In the genomic region with DNA sequence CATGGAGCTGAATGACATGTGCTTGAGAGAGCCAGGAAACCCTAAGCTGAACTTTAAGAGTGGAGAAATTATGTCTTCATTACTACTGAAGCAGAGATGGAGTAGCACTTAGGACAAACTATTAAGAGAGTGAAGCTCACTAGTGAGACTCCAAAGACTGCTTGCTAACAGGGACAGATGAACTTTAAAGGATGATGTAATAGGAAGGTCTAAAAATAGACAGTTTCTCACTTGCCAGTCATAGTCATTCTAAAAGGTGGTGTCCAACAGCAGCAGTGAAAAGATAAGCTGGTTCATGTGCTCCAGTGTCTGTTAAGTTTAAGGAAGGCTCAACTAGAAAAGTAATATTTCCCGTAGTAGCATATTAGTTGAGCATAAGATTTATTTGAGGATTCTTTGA, we compare ENCODE assay signal across 10 mouse cellular contexts. TPM values are rescaled to one million over a fixed set of nuclear protein-coding genes. Genes with fewer than 3 reads are reported as not detected.
DNase-seq lines count a peak whose midpoint lies in the region; ATAC-seq lines count a peak whose summit lies in the region.
"Had no signal": no experiment of that assay in that cellular context is flagged by ENCODE, and none has a peak within 500 bp of the region (broad histone marks: within the 10 kb centered on the region; RNA-seq: fewer than 3 reads in every experiment).

No protein-coding gene starts in this region.

- no peak overlapping the region for H3K4me2 ChIP-seq in neural tube, embryonic 15.5 days
- no peak overlapping the region for H3K4me2 ChIP-seq in forebrain, embryonic 16.5 days (ENCODE audit: low read length)
- H3K4me2 ChIP-seq: embryonic facial prominence, embryonic 13.5 days; neural tube, embryonic 13.5 days had no signal

- H3K9ac ChIP-seq in neural tube, embryonic 15.5 days (replicated peaks): no peak overlapping the region
- no peak overlapping the region for H3K9ac ChIP-seq in forebrain, embryonic 16.5 days (replicated peaks; ENCODE audit: low read depth, low read length)
- H3K9ac ChIP-seq: embryonic facial prominence, embryonic 13.5 days; neural tube, embryonic 13.5 days had no signal

- intact Hi-C loops in heart, postnatal 25 days (cut with DNase I): loop anchor here (1.0 kb wide), 1 partner anchor 16 kb away; the partner anchor contains the start of gene Picalm

- no peak overlapping the region for H3K27ac ChIP-seq in neural tube, embryonic 15.5 days (replicated peaks)
- H3K27ac ChIP-seq in forebrain, embryonic 16.5 days (ENCODE audit: low read length): no peak overlapping the region
- H3K27ac ChIP-seq: embryonic facial prominence, embryonic 13.5 days; neural tube, embryonic 13.5 days had no signal

- H3K4me1 ChIP-seq in neural tube, embryonic 15.5 days: peaks cover 11% of the 10 kb centered on the region
- peaks cover 7% of the 10 kb centered on the region for H3K4me1 ChIP-seq in forebrain, embryonic 16.5 days (replicated peaks; ENCODE audit: control insufficient read depth, insufficient read depth, low read length)

- DNase-seq in heart, adult 11 months: peak; percentile 82
- DNase-seq in heart, postnatal 25 days (ENCODE audit: low spot score): no peak
- peak; percentile 46 to 63 for DNase-seq in heart, adult 9 months (ENCODE audit: low spot score in 2 of 2)
- no peak for DNase-seq in thymus, postnatal 4 days

- H3K9me3 ChIP-seq in neural tube, embryonic 15.5 days (replicated peaks): no peaks in the 10 kb centered on the region
- H3K9me3 ChIP-seq in forebrain, embryonic 16.5 days (ENCODE audit: control insufficient read depth, low read length): no peaks in the 10 kb centered on the region
- H3K9me3 ChIP-seq: embryonic facial prominence, embryonic 13.5 days; neural tube, embryonic 13.5 days had no signal

- WGBS in neural tube, embryonic 15.5 days: 85% methylated on average over 1 of the region's 1 CpGs
- WGBS in forebrain, embryonic 16.5 days: 92% methylated on average over 1 of the region's 1 CpGs

- ATAC-seq in CD4-positive, CD25-positive, alpha-beta regulatory T cell, adult 4 months: peak; percentile 76
- peak; percentile 65 for ATAC-seq in megakaryocyte, adult 5-6 weeks (ENCODE audit: poor library complexity, severe bottlenecking)
- no peak for ATAC-seq in neural tube, embryonic 15.5 days (ENCODE audit: low FRiP score)
- no peak for ATAC-seq in forebrain, embryonic 16.5 days

- no peak overlapping the region for H3K4me3 ChIP-seq in neural tube, embryonic 15.5 days (replicated peaks)
- H3K4me3 ChIP-seq in forebrain, embryonic 16.5 days (replicated peaks; ENCODE audit: low read length): no peak overlapping the region
- H3K4me3 ChIP-seq: embryonic facial prominence, embryonic 13.5 days; neural tube, embryonic 13.5 days had no signal

- no peaks in the 10 kb centered on the region for H3K27me3 ChIP-seq in neural tube, embryonic 15.5 days (replicated peaks)
- no peaks in the 10 kb centered on the region for H3K27me3 ChIP-seq in forebrain, embryonic 16.5 days (replicated peaks; ENCODE audit: control insufficient read depth, insufficient read depth, low read length)
- H3K27me3 ChIP-seq: embryonic facial prominence, embryonic 13.5 days; neural tube, embryonic 13.5 days had no signal

- no peaks in the 10 kb centered on the region for H3K36me3 ChIP-seq in neural tube, embryonic 15.5 days
- no peaks in the 10 kb centered on the region for H3K36me3 ChIP-seq in forebrain, embryonic 16.5 days (ENCODE audit: control insufficient read depth, insufficient read depth)
- H3K36me3 ChIP-seq: embryonic facial prominence, embryonic 13.5 days; neural tube, embryonic 13.5 days had no signal

RNA-seq across cellular contexts. Expression of gene Picalm, which starts 16.3 kb away (rescaled TPM):
- total RNA-seq in heart, postnatal 25 days (2021): 100 to 1,000 TPM; 116 to 126 TPM
- polyA plus RNA-seq in CD4-positive, CD25-positive, alpha-beta regulatory T cell, adult 4 months (2017; shearing (Covaris generic)): 10 to 100 TPM; 49.0 to 71.7 TPM
- total RNA-seq in megakaryocyte, adult 5-6 weeks (2015): 253 and 272 TPM in 2 replicates
- total RNA-seq in megakaryocyte, adult 5-6 weeks (2017): 252 and 280 TPM in 2 replicates
- polyA plus RNA-seq in neural tube, embryonic 15.5 days (2015; fragmentation: Nextera tagmentation; extraction: Ambion mirVana): 32.4 and 41.5 TPM in 2 replicates
- 41.7 and 51.2 TPM in 2 replicates for polyA plus RNA-seq in forebrain, embryonic 16.5 days (2015; fragmentation: Nextera tagmentation; extraction: Ambion mirVana)

Comparison
In these comparisons a context has a peak if more than half of its experiments do, and no peak if none do; other contexts are left out.
1. DNase-seq: peak in heart, adult 11 months (single experiment) and heart, adult 9 months (2 of 2); none in heart, postnatal 25 days (single experiment) and thymus, postnatal 4 days (single experiment).
2. ATAC-seq: peak in CD4-positive, CD25-positive, alpha-beta regulatory T cell, adult 4 months (single experiment) and megakaryocyte, adult 5-6 weeks (single experiment); none in neural tube, embryonic 15.5 days (single experiment) and forebrain, embryonic 16.5 days (single experiment).